Mouse (Mus musculus): ENCODE data around the gene Mfsd4b3. TPM values are rescaled to one million over a fixed set of nuclear protein-coding genes. Genes with fewer than 3 reads are reported as not detected.
A peak's percentile ranks its signal among the peaks of the same experiment; 100 is the strongest.
"Not testable (repeated sequence)": the region's sequence is repeated elsewhere in the genome, so short reads cannot be mapped to it uniquely, and the experiment has no call there.

Mfsd4b3 gene
- 0.78 and 0.83 TPM in 2 replicates for polyA plus RNA-seq (2014; fragmentation: Nextera tagmentation; extraction: Ambion mirVana)

GRCm38 (mm10) chr10:39959761-39960440 lies at the start of gene Mfsd4b3:
Gene Mfsd4b3 (minus strand): TSS chr10:39960153.
- H3K27ac ChIP-seq (ENCODE audit: low read depth, low read length), result peak within 1 kb of the TSS; percentile 72
- ATAC-seq (replicated peaks; ENCODE audit: low FRiP score) (peak; percentile 97), DNase-seq (ENCODE audit: low spot score) (peak; percentile 91)
- no peaks in the 10 kb centered on the region for H3K9me3 ChIP-seq (ENCODE audit: control insufficient read depth, low read length)
- under 1% methylated on average over 38 of the region's 38 CpGs for WGBS
- peak within 1 kb of the TSS; percentile 82 for H3K4me2 ChIP-seq
- peak within 1 kb of the TSS; percentile 71 for H3K9ac ChIP-seq (ENCODE audit: low read depth, low read length)
- H3K4me1 ChIP-seq (replicated peaks; ENCODE audit: control insufficient read depth, insufficient read depth, low read length), result peaks cover 2% of the 10 kb centered on the region; the same call in 1 of the 2 replicates
- H3K27me3 ChIP-seq (replicated peaks; ENCODE audit: control insufficient read depth, insufficient read depth, low read length), result no peaks in the 10 kb centered on the region
- no peaks in the 10 kb centered on the region for H3K36me3 ChIP-seq (ENCODE audit: control insufficient read depth, insufficient read depth, low read length)
- H3K4me3 ChIP-seq (ENCODE audit: low read depth, low read length), result peak within 1 kb of the TSS; percentile 52

- ATAC-seq (replicated peaks; ENCODE audit: low FRiP score) (no peak), DNase-seq (ENCODE audit: low spot score) (no peak)
- Histone ChIP-seq H3K36me3 (ENCODE audit: control insufficient read depth, insufficient read depth, low read length) (no peaks in the 10 kb centered on the region), H3K27me3 (replicated peaks; ENCODE audit: control insufficient read depth, insufficient read depth, low read length) (no peaks in the 10 kb centered on the region), H3K4me3 (ENCODE audit: low read depth, low read length) (no peak overlapping the region), H3K4me1 (replicated peaks; ENCODE audit: control insufficient read depth, insufficient read depth, low read length) (no peaks in the 10 kb centered on the region), H3K9me3 (ENCODE audit: control insufficient read depth, low read length) (no peaks in the 10 kb centered on the region), H3K4me2 (no peak overlapping the region), H3K27ac (ENCODE audit: low read depth, low read length) (no peak overlapping the region), H3K9ac (ENCODE audit: low read depth, low read length) (no peak overlapping the region)
- whole genome bisulfite sequencing, result 71% methylated on average over 11 of the region's 11 CpGs
Observed at GRCm38 (mm10) chr10:40009591-40009990, 49.6 kb upstream of the Mfsd4b3 start.

GRCm38 (mm10) chr10:40008847-40009246 lies 48.9 kb upstream of the Mfsd4b3 start:
- not testable (repeated sequence) for H3K4me1 ChIP-seq (replicated peaks; ENCODE audit: control insufficient read depth, insufficient read depth, low read length); DNase-seq (ENCODE audit: low spot score); H3K9ac ChIP-seq (ENCODE audit: low read depth, low read length); H3K27ac ChIP-seq (ENCODE audit: low read depth, low read length); ATAC-seq (replicated peaks; ENCODE audit: low FRiP score); H3K36me3 ChIP-seq (ENCODE audit: control insufficient read depth, insufficient read depth, low read length); H3K9me3 ChIP-seq (ENCODE audit: control insufficient read depth, low read length); H3K27me3 ChIP-seq (replicated peaks; ENCODE audit: control insufficient read depth, insufficient read depth, low read length); H3K4me2 ChIP-seq; H3K4me3 ChIP-seq (ENCODE audit: low read depth, low read length)
- WGBS, result 77% methylated on average over 4 of the region's 4 CpGs

GRCm38 (mm10) chr10:40007953-40008352 lies 48.0 kb upstream of the Mfsd4b3 start:
- Histone ChIP-seq H3K9ac (ENCODE audit: low read depth, low read length) (no peak overlapping the region), H3K36me3 (ENCODE audit: control insufficient read depth, insufficient read depth, low read length) (no peaks in the 10 kb centered on the region), H3K4me2 (no peak overlapping the region), H3K27me3 (replicated peaks; ENCODE audit: control insufficient read depth, insufficient read depth, low read length) (no peaks in the 10 kb centered on the region), H3K9me3 (ENCODE audit: control insufficient read depth, low read length) (no peaks in the 10 kb centered on the region), H3K27ac (ENCODE audit: low read depth, low read length) (no peak overlapping the region), H3K4me1 (replicated peaks; ENCODE audit: control insufficient read depth, insufficient read depth, low read length) (no peaks in the 10 kb centered on the region; the same call in 1 of the 2 replicates), H3K4me3 (ENCODE audit: low read depth, low read length) (no peak overlapping the region)
- no peak for ATAC-seq (replicated peaks; ENCODE audit: low FRiP score)
- WGBS, result 86% methylated on average over 4 of the region's 4 CpGs
- no peak for DNase-seq (ENCODE audit: low spot score)

GRCm38 (mm10) chr10:40006963-40007362 lies 47.0 kb upstream of the Mfsd4b3 start:
- 74% methylated on average over 10 of the region's 10 CpGs for WGBS
- no peak overlapping the region for H3K9ac ChIP-seq (ENCODE audit: low read depth, low read length)
- H3K4me1 ChIP-seq (replicated peaks; ENCODE audit: control insufficient read depth, insufficient read depth, low read length), result no peaks in the 10 kb centered on the region; the same call in 1 of the 2 replicates
- no peaks in the 10 kb centered on the region for H3K36me3 ChIP-seq (ENCODE audit: control insufficient read depth, insufficient read depth, low read length)
- no peak overlapping the region for H3K4me3 ChIP-seq (ENCODE audit: low read depth, low read length)
- no peak overlapping the region for H3K4me2 ChIP-seq
- H3K27ac ChIP-seq (ENCODE audit: low read depth, low read length), result no peak overlapping the region
- ATAC-seq (replicated peaks; ENCODE audit: low FRiP score) (no peak), DNase-seq (ENCODE audit: low spot score) (no peak)
- H3K27me3 ChIP-seq (replicated peaks; ENCODE audit: control insufficient read depth, insufficient read depth, low read length), result no peaks in the 10 kb centered on the region
- no peaks in the 10 kb centered on the region for H3K9me3 ChIP-seq (ENCODE audit: control insufficient read depth, low read length)

- Histone ChIP-seq H3K4me2 (no peak overlapping the region), H3K4me1 (replicated peaks; ENCODE audit: control insufficient read depth, insufficient read depth, low read length) (no peaks in the 10 kb centered on the region; the same call in 1 of the 2 replicates), H3K9me3 (ENCODE audit: control insufficient read depth, low read length) (no peaks in the 10 kb centered on the region), H3K27me3 (replicated peaks; ENCODE audit: control insufficient read depth, insufficient read depth, low read length) (no peaks in the 10 kb centered on the region), H3K4me3 (ENCODE audit: low read depth, low read length) (no peak overlapping the region), H3K36me3 (ENCODE audit: control insufficient read depth, insufficient read depth, low read length) (no peaks in the 10 kb centered on the region), H3K27ac (ENCODE audit: low read depth, low read length) (no peak overlapping the region), H3K9ac (ENCODE audit: low read depth, low read length) (no peak overlapping the region)
- no peak for ATAC-seq (replicated peaks; ENCODE audit: low FRiP score)
- 87% methylated on average over 2 of the region's 2 CpGs for WGBS
- no peak for DNase-seq (ENCODE audit: low spot score)
Observed at GRCm38 (mm10) chr10:40000746-40001145, 40.8 kb upstream of the Mfsd4b3 start.

- Histone ChIP-seq H3K27me3 (replicated peaks; ENCODE audit: control insufficient read depth, insufficient read depth, low read length) (no peaks in the 10 kb centered on the region), H3K4me1 (replicated peaks; ENCODE audit: control insufficient read depth, insufficient read depth, low read length) (peaks cover 6% of the 10 kb centered on the region; the same call in 1 of the 2 replicates), H3K4me3 (ENCODE audit: low read depth, low read length) (no peak overlapping the region), H3K9ac (ENCODE audit: low read depth, low read length) (no peak overlapping the region), H3K4me2 (no peak overlapping the region), H3K27ac (ENCODE audit: low read depth, low read length) (no peak overlapping the region), H3K36me3 (ENCODE audit: control insufficient read depth, insufficient read depth, low read length) (no peaks in the 10 kb centered on the region), H3K9me3 (ENCODE audit: control insufficient read depth, low read length) (no peaks in the 10 kb centered on the region)
- DNase-seq (ENCODE audit: low spot score) (peak; percentile 42), ATAC-seq (replicated peaks; ENCODE audit: low FRiP score) (peak; percentile 71)
- WGBS, result 26% methylated on average over 4 of the region's 4 CpGs
Observed at GRCm38 (mm10) chr10:39991155-39991554, 31.2 kb upstream of the Mfsd4b3 start.

GRCm38 (mm10) chr10:39986466-39986865 lies 26.5 kb upstream of the Mfsd4b3 start, which contains the start of gene Mfsd4b5:
Gene Mfsd4b5 (minus strand): TSS chr10:39986646.
- H3K4me3 ChIP-seq (ENCODE audit: low read depth, low read length), result no peak within 1 kb of the TSS
- no peak within 1 kb of the TSS for H3K27ac ChIP-seq (ENCODE audit: low read depth, low read length)
- no peaks in the 10 kb centered on the region for H3K36me3 ChIP-seq (ENCODE audit: control insufficient read depth, insufficient read depth, low read length)
- no peaks in the 10 kb centered on the region for H3K27me3 ChIP-seq (replicated peaks; ENCODE audit: control insufficient read depth, insufficient read depth, low read length)
- ATAC-seq (replicated peaks; ENCODE audit: low FRiP score) (no peak), DNase-seq (ENCODE audit: low spot score) (no peak)
- 80% methylated on average over 12 of the region's 12 CpGs for WGBS
- peaks cover 6% of the 10 kb centered on the region; the same call in 1 of the 2 replicates for H3K4me1 ChIP-seq (replicated peaks; ENCODE audit: control insufficient read depth, insufficient read depth, low read length)
- no peak within 1 kb of the TSS for H3K4me2 ChIP-seq
- no peak within 1 kb of the TSS for H3K9ac ChIP-seq (ENCODE audit: low read depth, low read length)
- no peaks in the 10 kb centered on the region for H3K9me3 ChIP-seq (ENCODE audit: control insufficient read depth, low read length)

GRCm38 (mm10) chr10:39982604-39983003 lies 22.7 kb upstream of the Mfsd4b3 start:
- DNase-seq (ENCODE audit: low spot score) (no peak), ATAC-seq (replicated peaks; ENCODE audit: low FRiP score) (no peak)
- Histone ChIP-seq H3K9me3 (ENCODE audit: control insufficient read depth, low read length) (peaks cover 5% of the 10 kb centered on the region), H3K4me2 (no peak overlapping the region), H3K4me3 (ENCODE audit: low read depth, low read length) (no peak overlapping the region), H3K4me1 (replicated peaks; ENCODE audit: control insufficient read depth, insufficient read depth, low read length) (no peaks in the 10 kb centered on the region), H3K27ac (ENCODE audit: low read depth, low read length) (no peak overlapping the region), H3K36me3 (ENCODE audit: control insufficient read depth, insufficient read depth, low read length) (no peaks in the 10 kb centered on the region), H3K9ac (ENCODE audit: low read depth, low read length) (no peak overlapping the region), H3K27me3 (replicated peaks; ENCODE audit: control insufficient read depth, insufficient read depth, low read length) (no peaks in the 10 kb centered on the region)
- WGBS, result 58% methylated on average over 5 of the region's 5 CpGs
